Mouse (Mus musculus): ENCODE results near the gene Cideb. TPM values are rescaled to one million over a fixed set of nuclear protein-coding genes. Genes with fewer than 3 reads are reported as not detected.
"Not testable (repeated sequence)": the region's sequence is repeated elsewhere in the genome, so short reads cannot be mapped to it uniquely, and the experiment has no call there.

Gene Cideb
- polyA plus RNA-seq, 1 experiment, result not detected

DNA sequence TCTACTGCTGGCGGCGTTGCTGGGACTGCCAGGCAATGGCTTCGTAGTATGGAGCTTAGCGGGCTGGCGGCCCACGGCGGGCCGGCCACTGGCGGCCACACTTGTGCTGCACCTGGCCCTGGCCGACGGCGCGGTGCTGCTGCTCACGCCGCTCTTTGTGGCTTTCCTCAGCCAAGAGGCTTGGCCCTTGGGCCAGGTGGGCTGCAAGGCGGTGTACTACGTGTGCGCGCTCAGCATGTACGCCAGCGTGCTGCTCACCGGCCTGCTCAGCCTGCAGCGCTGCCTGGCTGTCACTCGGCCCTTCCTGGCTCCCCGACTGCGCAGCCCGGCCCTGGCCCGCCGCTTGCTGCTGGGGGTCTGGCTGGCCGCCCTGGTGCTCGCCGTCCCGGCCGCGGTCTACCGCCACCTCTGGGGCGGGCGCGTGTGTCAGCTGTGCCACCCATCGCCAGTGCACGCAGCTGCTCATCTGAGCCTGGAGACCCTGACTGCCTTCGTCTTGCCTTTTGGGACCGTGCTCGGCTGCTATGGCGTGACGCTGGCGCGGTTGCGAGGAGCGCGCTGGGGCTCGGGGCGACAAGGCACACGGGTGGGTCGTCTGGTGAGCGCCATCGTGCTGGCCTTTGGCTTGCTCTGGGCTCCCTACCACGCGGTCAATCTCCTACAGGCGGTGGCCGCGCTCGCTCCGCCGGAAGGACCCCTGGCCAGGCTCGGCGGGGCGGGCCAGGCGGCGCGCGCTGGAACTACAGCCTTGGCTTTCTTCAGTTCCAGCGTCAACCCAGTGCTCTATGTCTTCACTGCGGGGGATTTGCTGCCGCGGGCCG lies 4.0 kb upstream of the Cideb start:
- TF ChIP-seq CTCF (IDR thresholded peaks at IDR 0.05; ENCODE audit: low read depth, low read length), result no peak
- no peak for TF ChIP-seq POLR2A (IDR thresholded peaks at IDR 0.05; ENCODE audit: insufficient read depth, low read length)
- no peaks in the 10 kb centered on the region for H3K36me3 ChIP-seq (ENCODE audit: control insufficient read depth, insufficient read depth, low read length, poor library complexity, severe bottlenecking)
- peak overlapping the region; percentile 76 for H3K9ac ChIP-seq (ENCODE audit: low read depth, poor library complexity, severe bottlenecking)
- peak overlapping the region; percentile 56 for H3K4me3 ChIP-seq (ENCODE audit: low read depth, low read length)
- H3K27me3 ChIP-seq (ENCODE audit: control insufficient read depth, insufficient read depth, low read length, poor library complexity, severe bottlenecking), result no peaks in the 10 kb centered on the region
- H3K9me3 ChIP-seq (replicated peaks; ENCODE audit: control insufficient read depth, insufficient read depth, low read length, poor library complexity, severe bottlenecking), result no peaks in the 10 kb centered on the region
- no peak overlapping the region for H3K27ac ChIP-seq (ENCODE audit: insufficient read depth, low read length)
- H3K4me1 ChIP-seq (ENCODE audit: control insufficient read depth, insufficient read depth, low read length), result peaks cover 2% of the 10 kb centered on the region

DNA sequence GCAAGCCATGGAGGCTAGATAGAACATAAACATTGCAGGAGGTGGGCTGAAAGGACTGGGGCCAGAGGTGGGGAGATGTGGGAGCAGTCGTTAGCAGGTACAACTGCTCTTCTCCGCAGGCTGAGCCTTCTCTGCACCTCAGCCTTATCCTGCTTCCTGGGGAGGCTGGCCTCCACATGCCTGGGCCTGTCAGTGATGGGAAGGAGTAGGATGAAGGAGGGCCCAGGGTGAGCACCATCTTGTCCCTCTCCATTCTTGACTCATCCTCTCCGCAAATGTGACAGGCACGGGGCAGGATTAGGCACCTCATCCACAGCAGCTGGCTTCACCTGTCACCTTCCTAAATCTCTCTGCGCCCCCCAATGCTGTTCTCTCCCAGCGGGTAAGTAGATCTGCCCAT lies 2.9 kb upstream of the Cideb start, which contains the start of gene Ltb4r2:
Gene Ltb4r2 (plus strand): TSS at position 266 of the 400 bp plus-strand sequence.
- 0 out of 2 replicates have a peak, but pooled peaks cover 2% of the 10 kb centered on the region for H3K36me3 ChIP-seq (ENCODE audit: control insufficient read depth, insufficient read depth, low read length, poor library complexity, severe bottlenecking)
- no peaks in the 10 kb centered on the region for H3K4me1 ChIP-seq (ENCODE audit: control insufficient read depth, insufficient read depth, low read length)
- peak within 1 kb of the TSS; percentile 76 for H3K9ac ChIP-seq (ENCODE audit: low read depth, poor library complexity, severe bottlenecking)
- no peaks in the 10 kb centered on the region for H3K9me3 ChIP-seq (replicated peaks; ENCODE audit: control insufficient read depth, insufficient read depth, low read length, poor library complexity, severe bottlenecking)
- no peak within 1 kb of the TSS for H3K27ac ChIP-seq (ENCODE audit: insufficient read depth, low read length)
- H3K4me3 ChIP-seq (ENCODE audit: low read depth, low read length), result peak within 1 kb of the TSS; percentile 56
- H3K27me3 ChIP-seq (ENCODE audit: control insufficient read depth, insufficient read depth, low read length, poor library complexity, severe bottlenecking), result no peaks in the 10 kb centered on the region
- no peak for TF ChIP-seq EP300 (IDR thresholded peaks at IDR 0.05; ENCODE audit: insufficient read depth, low read depth, low read length)
- no peak for TF ChIP-seq CTCF (IDR thresholded peaks at IDR 0.05; ENCODE audit: low read depth, low read length)
- no peak for TF ChIP-seq POLR2A (IDR thresholded peaks at IDR 0.05; ENCODE audit: insufficient read depth, low read length)

DNA sequence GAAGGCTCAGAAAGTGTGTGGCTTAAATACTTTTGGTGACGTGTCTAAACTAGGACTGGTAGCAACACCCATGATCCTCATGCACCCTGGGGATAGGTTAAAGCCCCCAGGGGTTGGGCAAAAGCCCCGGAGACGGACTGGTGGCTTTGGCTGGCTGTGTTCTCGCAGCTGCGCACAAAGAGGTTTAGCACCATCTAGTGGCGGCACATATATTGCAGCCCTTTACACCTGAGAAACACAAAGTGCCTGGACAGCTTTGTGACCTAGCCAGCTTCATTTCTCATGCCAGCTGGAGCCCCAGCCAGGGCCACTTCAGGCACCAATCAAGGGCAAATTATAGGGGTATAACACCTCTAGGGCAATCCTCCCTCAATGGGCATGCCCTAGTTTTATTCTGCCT lies 1.9 kb upstream of the Cideb start:
- H3K27ac ChIP-seq (ENCODE audit: insufficient read depth, low read length); H3K27me3 ChIP-seq (ENCODE audit: control insufficient read depth, insufficient read depth, low read length, poor library complexity, severe bottlenecking); H3K36me3 ChIP-seq (ENCODE audit: control insufficient read depth, insufficient read depth, low read length, poor library complexity, severe bottlenecking); H3K9me3 ChIP-seq (replicated peaks; ENCODE audit: control insufficient read depth, insufficient read depth, low read length, poor library complexity, severe bottlenecking); H3K4me3 ChIP-seq (ENCODE audit: low read depth, low read length); H3K9ac ChIP-seq (ENCODE audit: low read depth, poor library complexity, severe bottlenecking); H3K4me1 ChIP-seq (ENCODE audit: control insufficient read depth, insufficient read depth, low read length): not testable (repeated sequence)
- TF ChIP-seq CTCF (IDR thresholded peaks at IDR 0.05; ENCODE audit: low read depth, low read length), result peak; percentile 69

DNA sequence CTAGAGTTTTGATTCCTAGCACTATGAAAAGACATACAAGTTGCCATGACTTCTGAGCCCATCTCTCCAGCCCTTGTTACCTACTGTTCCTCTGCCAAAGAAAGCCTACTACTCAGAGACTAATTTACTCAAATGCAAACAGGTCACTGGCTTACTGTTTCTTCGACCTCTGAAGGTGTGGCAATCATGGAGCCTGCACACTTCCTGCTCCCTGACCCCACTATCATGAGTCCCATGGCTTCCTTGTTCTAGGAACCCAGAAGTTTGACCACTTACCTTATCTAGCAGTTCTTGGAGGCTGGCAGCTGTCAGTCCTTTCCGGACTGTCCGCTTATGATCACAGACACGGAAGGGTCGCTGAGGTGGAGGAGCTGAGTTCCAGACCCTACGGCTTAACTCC lies 692 bp downstream of the Cideb start:
- Histone ChIP-seq H3K4me3 (ENCODE audit: low read depth, low read length) (no peak overlapping the region), H3K27ac (ENCODE audit: insufficient read depth, low read length) (no peak overlapping the region), H3K9me3 (replicated peaks; ENCODE audit: control insufficient read depth, insufficient read depth, low read length, poor library complexity, severe bottlenecking) (no peaks in the 10 kb centered on the region), H3K27me3 (ENCODE audit: control insufficient read depth, insufficient read depth, low read length, poor library complexity, severe bottlenecking) (no peaks in the 10 kb centered on the region), H3K4me1 (ENCODE audit: control insufficient read depth, insufficient read depth, low read length) (no peaks in the 10 kb centered on the region), H3K9ac (ENCODE audit: low read depth, poor library complexity, severe bottlenecking) (no peak overlapping the region), H3K36me3 (ENCODE audit: control insufficient read depth, insufficient read depth, low read length, poor library complexity, severe bottlenecking) (peaks cover 15% of the 10 kb centered on the region)
- no peak for TF ChIP-seq POLR2A (IDR thresholded peaks at IDR 0.05; ENCODE audit: insufficient read depth, low read length)
- TF ChIP-seq EP300 (IDR thresholded peaks at IDR 0.05; ENCODE audit: insufficient read depth, low read depth, low read length), result no peak
- no peak for TF ChIP-seq CTCF (IDR thresholded peaks at IDR 0.05; ENCODE audit: low read depth, low read length)

DNA sequence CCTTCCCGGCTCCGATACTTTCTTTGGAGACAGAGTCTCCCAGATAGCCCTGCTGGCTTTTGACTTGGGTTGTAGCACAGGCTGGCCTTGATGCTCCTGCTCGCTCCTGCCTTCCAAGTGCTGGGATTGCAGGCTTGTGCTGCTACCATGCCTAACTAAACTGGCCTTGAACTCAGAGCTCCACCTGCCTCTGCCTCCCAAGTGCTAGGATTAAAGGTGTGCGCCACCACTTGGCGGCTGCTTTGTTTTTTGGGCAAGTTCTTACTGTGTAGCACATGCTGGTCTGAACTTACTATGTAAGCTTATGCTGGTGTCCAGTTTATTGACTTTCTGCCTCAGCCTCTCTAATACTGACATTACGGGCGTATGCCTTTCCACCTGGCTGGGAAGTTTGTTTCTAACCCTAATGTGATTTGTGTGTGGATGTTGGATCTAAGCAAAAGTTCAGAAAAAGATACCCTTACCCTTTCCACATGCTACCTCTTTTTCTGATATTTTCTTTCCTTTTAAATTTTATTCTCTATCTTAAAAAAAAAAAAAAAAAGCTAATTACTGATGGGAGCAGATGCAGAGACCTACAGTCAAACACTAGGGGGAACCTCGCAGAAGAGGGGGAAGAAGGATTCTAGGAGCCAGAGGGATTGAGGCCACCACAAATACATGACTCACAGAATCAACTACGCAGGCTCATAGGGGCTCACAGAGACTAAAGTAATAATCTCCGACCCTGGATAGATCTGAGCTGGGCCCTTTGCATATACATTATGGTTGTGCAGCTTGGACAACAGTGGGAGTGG lies 11.0 kb downstream of the Cideb start:
- Histone ChIP-seq H3K36me3 (ENCODE audit: control insufficient read depth, insufficient read depth, low read length, poor library complexity, severe bottlenecking) (peaks cover 38% of the 10 kb centered on the region), H3K27me3 (ENCODE audit: control insufficient read depth, insufficient read depth, low read length, poor library complexity, severe bottlenecking) (no peaks in the 10 kb centered on the region), H3K4me3 (ENCODE audit: low read depth, low read length) (no peak overlapping the region; the same call in 1 of the 2 replicates), H3K4me1 (ENCODE audit: control insufficient read depth, insufficient read depth, low read length) (no peaks in the 10 kb centered on the region), H3K9me3 (replicated peaks; ENCODE audit: control insufficient read depth, insufficient read depth, low read length, poor library complexity, severe bottlenecking) (no peaks in the 10 kb centered on the region), H3K9ac (ENCODE audit: low read depth, poor library complexity, severe bottlenecking) (peak overlapping the region; percentile 58; the same call in 1 of the 2 replicates), H3K27ac (ENCODE audit: insufficient read depth, low read length) (no peak overlapping the region)
- TF ChIP-seq EP300 (IDR thresholded peaks at IDR 0.05; ENCODE audit: insufficient read depth, low read depth, low read length) (no peak), POLR2A (IDR thresholded peaks at IDR 0.05; ENCODE audit: insufficient read depth, low read length) (no peak), CTCF (IDR thresholded peaks at IDR 0.05; ENCODE audit: low read depth, low read length) (no peak)

DNA sequence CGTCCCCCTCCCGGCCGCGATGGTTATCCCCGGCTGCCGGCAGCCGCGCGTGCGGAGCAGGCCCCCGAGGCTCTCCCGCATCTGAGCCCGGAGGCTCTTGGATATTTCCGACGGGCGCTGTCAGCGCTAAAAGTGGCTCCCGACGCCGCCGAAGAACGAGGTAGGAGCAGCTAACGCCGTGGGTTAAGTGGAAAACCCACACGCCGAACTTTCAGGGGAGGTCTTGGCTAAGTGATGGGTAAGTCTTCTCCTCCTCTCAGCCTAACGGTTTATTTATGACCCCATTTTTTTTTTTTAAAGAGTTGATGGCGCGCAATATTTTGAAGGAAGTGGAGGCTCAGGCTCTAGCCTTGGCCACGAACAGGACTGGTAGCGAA lies 12.4 kb downstream of the Cideb start:
- Histone ChIP-seq H3K9me3 (replicated peaks; ENCODE audit: control insufficient read depth, insufficient read depth, low read length, poor library complexity, severe bottlenecking) (no peaks in the 10 kb centered on the region), H3K36me3 (ENCODE audit: control insufficient read depth, insufficient read depth, low read length, poor library complexity, severe bottlenecking) (peaks cover 24% of the 10 kb centered on the region), H3K4me1 (ENCODE audit: control insufficient read depth, insufficient read depth, low read length) (no peaks in the 10 kb centered on the region), H3K27ac (ENCODE audit: insufficient read depth, low read length) (no peak overlapping the region), H3K9ac (ENCODE audit: low read depth, poor library complexity, severe bottlenecking) (peak overlapping the region; percentile 58), H3K4me3 (ENCODE audit: low read depth, low read length) (peak overlapping the region; percentile 91), H3K27me3 (ENCODE audit: control insufficient read depth, insufficient read depth, low read length, poor library complexity, severe bottlenecking) (no peaks in the 10 kb centered on the region)
- TF ChIP-seq CTCF (IDR thresholded peaks at IDR 0.05; ENCODE audit: low read depth, low read length) (no peak), POLR2A (IDR thresholded peaks at IDR 0.05; ENCODE audit: insufficient read depth, low read length) (no peak), EP300 (IDR thresholded peaks at IDR 0.05; ENCODE audit: insufficient read depth, low read depth, low read length) (no peak)
